Mouse (Mus musculus) frontal cortex, postnatal 10 days (tissue): ENCODE data around the gene Carmil3.
A peak's percentile ranks its signal among the peaks of the same experiment; 100 is the strongest.

Experiments used
- DNase-seq, 2 experiments: peaks; one replicate each; pipeline ENCODE4 v3.0.0; 2022; ENCODE audit warnings: low spot score in 2 of 2, mixed read lengths in 1 of 2

The Carmil3 gene

DNA sequence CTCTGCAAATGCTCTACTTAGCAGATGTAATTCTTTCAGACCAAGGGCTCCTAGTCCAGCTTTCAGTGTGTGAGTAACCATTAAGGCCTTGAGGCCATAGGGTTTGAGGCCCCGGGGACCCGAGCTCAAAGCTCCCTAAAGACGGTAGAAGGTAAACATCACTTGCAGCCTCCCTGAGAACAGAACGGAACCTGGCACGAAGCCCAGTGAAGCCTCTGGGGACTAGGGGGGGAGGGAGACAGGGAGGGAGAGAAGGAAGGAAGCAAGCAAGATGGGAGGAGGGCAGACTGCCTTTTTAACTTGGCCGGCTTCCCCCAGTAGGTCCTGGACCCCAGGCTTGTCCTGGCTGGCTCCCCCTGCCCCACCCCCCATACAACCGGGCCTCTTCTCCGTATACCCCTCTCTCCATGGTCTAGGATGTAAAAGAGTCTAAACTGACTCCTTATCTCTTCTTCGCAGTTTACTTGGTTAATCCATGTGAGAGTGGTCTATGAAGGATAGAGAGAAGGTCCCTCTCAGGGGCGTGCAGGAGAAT lies 50.4 kb downstream of the Carmil3 start:
- DNase-seq, result peak; percentile 61 to 74

DNA sequence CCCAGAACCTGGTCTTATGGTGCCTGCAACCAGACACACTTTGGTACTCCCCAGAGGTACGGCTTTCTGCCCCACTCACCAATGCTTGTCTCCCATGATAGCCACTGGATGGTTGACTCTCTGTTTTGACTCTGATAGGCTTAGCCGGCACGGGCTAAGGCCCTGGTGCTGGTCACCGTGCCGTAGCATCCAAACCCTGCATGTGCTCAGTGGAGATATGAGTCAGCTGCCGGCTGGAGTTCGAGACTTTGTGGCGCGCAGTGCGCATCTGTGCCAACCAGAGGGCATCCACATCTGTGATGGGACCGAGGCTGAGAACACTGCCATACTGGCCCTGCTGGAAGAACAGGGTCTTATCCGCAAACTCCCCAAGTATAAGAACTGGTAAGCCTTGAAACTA lies 51.8 kb downstream of the Carmil3 start:
- no peak for DNase-seq

DNA sequence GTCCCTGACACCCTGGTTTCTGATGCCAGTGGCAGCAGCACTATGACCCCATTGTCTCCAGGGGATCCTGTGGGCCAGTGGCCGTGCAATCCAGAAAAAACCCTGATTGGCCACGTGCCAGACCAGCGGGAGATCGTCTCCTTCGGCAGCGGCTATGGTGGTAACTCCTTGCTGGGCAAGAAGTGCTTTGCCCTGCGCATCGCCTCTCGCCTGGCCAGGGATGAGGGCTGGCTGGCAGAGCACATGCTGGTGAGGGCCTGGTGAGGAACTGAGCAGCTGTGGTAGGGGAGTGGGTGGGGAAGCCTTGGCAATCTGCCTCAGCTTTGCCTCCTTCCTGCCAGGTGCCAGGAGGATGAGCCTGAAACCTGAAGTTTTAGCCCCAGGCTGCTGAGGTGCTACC lies 53.9 kb downstream of the Carmil3 start:
- no peak for DNase-seq

DNA sequence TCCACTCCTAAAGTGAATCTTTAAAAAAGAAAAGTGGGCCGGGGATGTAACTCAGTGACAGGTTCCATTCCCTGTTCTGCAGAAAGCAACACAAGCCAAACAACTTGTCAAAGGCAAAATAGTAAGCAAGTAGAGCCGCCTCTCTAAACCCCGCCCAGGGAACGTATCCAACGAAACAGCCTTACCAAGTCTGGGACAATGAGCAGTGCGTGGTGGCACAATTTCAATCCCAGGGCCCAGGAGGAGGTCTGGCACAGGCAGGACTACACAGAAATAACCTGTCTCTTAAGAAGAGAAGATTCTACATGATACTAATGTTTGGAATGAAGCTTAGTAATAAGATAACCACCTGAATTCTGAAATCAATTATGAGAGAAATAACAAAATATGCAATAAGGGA lies 59.7 kb downstream of the Carmil3 start:
- no peak for DNase-seq

DNA sequence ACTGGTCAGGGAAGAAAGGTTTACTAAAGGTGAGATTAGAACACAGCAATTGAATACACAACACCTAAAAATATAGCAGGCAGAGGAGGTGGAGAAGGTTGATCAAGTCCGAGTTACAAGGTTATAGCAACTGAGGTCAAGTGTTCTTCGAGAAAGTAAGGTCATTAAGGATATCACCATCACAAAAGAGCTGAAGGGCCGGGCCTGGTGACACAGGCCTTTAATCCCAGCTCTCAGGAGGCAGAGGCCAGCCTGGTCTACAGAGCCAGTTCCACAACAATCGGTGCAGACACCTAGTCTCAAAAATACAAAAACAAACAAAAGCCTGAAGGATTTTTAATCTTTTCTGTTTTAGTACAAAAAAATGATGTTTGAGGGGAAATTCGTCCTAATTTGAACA lies 60.9 kb downstream of the Carmil3 start:
- no peak for DNase-seq

DNA sequence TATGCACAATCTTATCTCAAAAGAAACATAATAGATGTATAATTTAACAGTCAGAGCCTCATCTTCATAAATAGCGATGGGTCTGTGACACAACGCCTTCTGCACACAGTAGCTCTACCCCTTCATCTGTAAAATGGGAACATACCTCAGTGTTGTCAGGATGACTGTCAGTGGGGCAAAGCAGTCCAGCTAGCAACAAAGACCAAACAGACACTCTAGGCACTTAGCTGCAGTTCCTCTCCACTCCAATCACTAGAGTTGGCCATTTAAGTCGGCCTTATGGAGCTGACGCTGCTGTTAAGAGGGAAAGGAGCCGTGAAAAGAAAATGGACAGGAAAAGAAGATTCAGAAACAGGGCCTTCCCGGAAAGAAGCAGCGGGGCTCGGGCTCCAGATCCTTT lies 61.3 kb downstream of the Carmil3 start:
- DNase-seq, result no peak

DNA sequence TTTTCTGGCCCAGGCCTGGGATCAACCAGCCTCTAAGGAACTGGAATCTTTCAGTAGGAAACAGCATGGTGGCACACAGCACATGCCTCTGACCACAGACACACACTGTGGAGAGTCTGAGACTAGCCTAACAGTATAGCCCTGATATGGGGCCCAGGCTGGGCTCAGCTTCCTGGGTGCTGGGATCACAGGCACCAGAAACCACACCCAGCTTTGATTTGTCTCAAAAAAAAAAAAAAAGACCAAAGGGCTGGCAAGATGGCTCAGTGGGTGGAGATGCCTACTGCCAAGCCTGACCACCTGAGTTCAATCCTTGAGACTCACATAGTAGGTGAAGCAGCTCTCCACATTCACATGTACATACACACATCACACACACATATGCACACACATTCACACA lies 64.2 kb downstream of the Carmil3 start:
- DNase-seq, result no peak

GRCm38 (mm10) chr14:55555788-55556187 lies 65.3 kb downstream of the Carmil3 start:
- no peak for DNase-seq

DNA sequence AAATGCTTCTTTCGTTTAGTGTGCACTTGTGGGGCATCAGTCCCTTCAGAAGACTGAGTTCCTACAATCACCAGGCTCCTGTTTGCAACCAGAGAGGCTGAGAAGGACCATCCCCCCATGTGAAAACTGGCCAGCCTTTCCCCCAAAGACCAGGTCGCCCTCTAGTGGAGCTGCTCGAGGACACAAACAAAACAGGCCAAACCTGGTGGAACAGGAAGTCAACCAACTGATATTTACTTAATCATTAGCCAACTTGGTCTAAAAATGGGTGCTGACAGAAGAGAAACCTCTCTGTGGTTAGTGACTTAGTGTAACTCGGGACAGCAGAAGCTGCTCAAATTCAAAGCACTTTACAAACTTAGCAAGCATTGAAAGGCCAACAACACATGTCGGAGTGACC lies 66.6 kb downstream of the Carmil3 start:
- peak in 1 of 2 experiments; percentile 66 for DNase-seq

DNA sequence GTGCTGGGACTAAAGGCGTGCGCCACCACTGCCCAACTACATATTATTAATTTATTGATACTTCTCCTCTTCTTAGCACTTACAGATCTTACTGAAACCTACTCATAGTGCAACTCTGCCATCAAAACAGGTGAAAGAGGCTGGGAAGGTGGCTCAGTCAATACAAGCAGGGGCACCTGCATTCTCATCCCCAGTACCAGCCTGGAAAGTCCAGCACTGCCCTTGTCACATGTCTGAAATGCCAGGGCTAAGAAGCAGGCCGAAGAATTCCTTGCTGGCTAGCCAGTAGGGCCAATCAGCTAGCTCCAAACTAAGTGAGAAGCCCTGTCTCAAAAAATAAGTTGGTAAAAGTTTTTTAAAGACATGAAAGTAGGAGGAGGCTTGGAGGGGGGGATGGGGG lies 67.1 kb downstream of the Carmil3 start:
- DNase-seq, result no peak
